Mouse (Mus musculus) layer of hippocampus, adult 9-10 months (tissue): Measurements from ENCODE around the gene Xrcc1.

Experiments
- DNase-seq: peaks from one replicate; pipeline ENCODE4 v3.0.0; 2022; ENCODE audit warnings: low spot score

Gene Xrcc1

DNA sequence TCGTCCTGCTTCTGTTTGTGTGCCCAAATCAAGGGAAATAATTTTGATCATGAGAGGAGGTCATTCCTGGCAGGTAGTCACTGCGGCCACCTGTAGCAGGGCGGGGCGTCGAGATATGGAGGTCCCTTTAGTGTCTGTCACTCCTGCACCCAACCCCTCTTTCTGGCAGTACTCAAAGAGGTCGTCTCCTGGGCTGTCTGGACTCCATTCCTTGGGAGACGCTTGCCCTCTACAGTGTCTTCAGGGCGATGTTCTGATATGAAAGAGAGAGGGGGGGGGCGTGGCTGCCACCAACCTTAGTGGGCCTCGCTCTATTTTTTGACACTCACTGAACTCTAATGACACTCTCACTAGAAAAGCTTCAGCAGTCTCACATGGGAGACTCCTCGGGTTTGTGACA is 16.5 kb upstream of the Xrcc1 start:
- DNase-seq: no peak

GRCm38 (mm10) chr7:24530062-24530931 is 15.8 kb upstream of the Xrcc1 start, which contains the start of gene Irgq:
Gene Irgq, plus strand, starts transcription at chr7:24530689.
- DNase-seq: peak; percentile 96

DNA sequence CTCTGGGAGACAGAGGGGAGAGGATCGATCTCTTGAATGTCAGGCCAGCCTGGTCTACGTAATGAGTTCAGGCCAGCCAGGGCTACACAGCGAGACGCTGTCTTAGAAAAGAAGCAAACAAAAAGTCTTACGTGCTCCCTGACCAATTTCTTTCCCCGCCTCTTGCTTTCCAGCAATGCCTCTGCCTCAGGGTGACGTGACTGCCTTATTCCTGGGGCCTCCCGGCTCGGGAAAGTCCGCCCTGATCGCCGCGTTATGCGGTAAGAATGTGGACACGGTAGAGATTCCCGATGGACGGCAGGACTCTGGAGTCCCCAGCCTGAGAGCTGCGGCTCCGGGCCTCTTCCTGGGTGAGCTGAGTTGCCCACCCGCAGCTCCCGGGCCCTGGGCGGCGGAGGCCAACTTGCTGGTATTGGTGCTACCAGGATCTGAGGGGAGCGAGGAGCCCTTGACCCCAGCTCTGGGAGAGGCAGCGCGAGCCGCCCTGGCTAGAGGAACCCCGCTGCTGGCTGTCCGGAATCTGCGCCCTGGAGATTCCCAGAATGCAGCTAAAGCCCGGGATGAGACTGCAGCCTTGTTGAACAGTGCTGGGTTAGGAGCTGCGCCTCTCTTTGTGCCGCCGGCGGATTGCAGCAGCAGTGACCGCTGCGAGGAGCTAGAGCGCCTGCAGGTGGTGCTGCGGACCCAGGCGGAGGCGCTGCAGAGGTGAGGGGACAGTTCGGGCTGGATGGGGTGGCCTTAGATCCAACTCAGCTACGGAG is 14.7 kb upstream of the Xrcc1 start:
- no peak for DNase-seq

DNA sequence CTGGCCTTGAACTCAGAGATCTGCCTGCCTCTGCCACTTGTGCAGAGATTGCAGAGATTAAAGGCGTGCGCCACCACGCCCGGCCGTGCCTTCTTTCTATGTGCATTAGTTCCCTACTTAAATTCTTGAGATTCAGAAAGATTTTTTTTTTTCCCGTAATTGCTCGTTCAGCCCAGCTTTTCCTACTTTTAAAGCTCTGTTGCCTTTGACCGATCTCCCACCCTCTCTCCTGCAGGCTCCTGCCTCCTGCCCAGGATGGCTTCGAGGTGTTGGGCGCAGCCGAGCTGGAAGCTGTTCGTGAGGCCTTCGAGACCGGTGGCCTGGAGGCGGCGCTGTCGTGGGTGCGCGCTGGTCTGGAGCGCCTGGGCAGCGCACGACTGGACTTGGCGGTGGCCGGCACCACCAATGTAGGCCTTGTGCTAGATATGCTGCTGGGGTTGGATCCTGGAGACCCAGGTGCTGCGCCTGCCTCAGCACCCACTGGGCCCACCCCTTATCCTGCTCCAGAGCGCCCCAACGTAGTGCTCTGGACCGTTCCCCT is 13.0 kb upstream of the Xrcc1 start:
- no peak for DNase-seq

GRCm38 (mm10) chr7:24533806-24534205 is 12.3 kb upstream of the Xrcc1 start:
- DNase-seq: no peak

DNA sequence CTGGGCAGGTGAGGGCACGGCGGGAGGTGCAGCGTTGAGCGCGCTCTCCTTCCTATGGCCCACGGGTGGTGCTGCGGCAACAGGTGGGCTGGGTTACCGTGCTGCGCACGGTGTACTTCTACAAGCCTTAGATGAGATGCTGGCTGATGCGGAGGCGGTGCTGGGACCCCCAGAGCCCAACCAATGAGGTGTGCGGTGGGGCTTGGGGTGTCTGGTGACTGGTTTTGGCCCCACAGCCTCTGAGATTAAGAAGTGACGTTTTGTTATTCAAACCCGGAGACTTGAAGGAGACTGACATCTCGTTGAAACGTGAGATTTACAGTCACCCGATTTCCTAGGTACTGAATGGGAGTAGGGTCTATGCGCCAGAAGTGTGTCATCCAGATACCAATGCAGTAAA is 11.8 kb upstream of the Xrcc1 start:
- no peak for DNase-seq

- DNase-seq: no peak
Observed at GRCm38 (mm10) chr7:24537081-24537480, 9.0 kb upstream of the Xrcc1 start.

DNA sequence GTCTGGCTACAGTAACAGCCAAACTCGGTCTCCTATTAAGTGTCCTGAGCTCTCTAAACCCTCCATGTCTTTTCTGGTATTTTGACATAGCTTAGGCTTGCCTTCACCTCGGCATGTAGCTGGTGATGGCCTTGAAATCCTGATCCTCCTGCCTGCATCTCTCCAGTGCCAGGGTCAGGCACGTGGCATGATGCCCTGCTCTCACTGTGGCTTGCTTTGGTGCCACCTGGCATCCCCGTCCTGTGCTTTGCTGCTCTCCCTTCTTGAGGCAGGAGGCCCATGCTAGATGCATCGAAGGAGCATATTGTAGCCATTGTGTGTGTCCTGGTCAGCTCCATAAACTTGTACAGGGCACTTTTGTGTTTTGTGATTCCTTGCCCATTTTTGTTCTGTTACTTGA is 8.5 kb upstream of the Xrcc1 start:
- DNase-seq: no peak

DNA sequence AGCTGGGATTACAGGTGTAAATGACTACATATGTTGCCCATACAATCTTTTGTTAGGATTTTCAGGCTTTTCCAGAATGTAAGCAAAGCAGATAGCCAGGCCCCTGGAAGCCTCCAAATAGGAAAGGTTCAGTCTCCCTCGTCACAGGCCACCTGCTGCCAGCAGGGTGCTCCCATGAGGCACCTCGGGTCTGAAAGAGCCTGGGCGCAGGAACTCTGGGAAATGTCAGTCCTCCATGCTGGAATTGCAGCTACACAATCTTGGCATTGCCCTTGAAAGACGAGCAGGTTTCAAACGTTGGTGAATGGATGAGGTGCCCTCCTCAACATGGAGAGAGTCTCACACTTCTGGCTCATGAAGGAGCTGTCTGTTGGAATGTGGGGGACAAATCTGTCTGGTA is 7.9 kb upstream of the Xrcc1 start:
- no peak for DNase-seq

- no peak for DNase-seq
Observed at GRCm38 (mm10) chr7:24538701-24539100, 7.4 kb upstream of the Xrcc1 start.

- no peak for DNase-seq
Observed at GRCm38 (mm10) chr7:24539686-24540085, 6.4 kb upstream of the Xrcc1 start.

- no peak for DNase-seq
Observed at GRCm38 (mm10) chr7:24544506-24544905, 1.6 kb upstream of the Xrcc1 start.

GRCm38 (mm10) chr7:24546634-24547389 is 723 bp downstream of the Xrcc1 start:
- peak; percentile 96 for DNase-seq

- DNase-seq: no peak
Observed at GRCm38 (mm10) chr7:24547534-24548036, 1.5 kb downstream of the Xrcc1 start.

GRCm38 (mm10) chr7:24551985-24552759 is 6.1 kb downstream of the Xrcc1 start:
- no peak for DNase-seq

DNA sequence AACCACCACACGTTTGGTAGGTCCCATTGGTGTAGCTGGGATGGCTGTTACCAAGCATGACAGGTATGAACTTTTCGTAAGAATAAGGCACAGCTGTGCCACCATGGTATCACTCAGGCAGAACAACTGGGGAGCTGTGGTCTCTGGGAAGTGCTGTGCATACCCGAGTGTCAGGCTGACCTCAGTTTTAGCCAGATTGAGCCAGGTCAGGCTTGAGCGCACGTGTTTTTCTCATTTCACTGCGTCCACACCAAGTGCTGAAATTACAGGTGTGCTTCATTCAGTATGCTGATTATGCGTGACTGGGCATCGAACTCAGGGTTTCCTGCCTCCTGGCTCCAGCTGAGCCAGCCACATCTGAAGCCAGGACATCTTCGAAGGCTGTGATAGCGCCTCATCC is 9.7 kb downstream of the Xrcc1 start:
- no peak for DNase-seq

DNA sequence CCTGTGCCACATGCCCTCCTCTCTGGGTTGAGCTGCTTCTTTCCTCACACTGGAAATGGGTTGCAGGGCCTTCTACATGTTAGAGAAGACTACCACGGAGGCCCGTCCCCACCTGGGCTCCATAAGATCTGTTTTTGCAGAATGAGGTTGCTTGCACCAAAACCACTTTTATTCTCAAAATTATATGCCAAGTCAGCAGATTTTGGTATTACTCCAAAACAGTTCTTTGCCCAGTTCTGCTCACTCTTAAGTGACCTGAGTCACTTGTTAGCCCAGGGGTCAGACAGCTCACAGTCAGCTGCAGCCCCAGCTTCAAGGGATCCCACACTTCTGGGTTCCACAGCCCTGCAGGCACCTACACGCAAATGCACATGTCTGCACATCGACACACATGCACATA is 15.4 kb downstream of the Xrcc1 start:
- DNase-seq: no peak

DNA sequence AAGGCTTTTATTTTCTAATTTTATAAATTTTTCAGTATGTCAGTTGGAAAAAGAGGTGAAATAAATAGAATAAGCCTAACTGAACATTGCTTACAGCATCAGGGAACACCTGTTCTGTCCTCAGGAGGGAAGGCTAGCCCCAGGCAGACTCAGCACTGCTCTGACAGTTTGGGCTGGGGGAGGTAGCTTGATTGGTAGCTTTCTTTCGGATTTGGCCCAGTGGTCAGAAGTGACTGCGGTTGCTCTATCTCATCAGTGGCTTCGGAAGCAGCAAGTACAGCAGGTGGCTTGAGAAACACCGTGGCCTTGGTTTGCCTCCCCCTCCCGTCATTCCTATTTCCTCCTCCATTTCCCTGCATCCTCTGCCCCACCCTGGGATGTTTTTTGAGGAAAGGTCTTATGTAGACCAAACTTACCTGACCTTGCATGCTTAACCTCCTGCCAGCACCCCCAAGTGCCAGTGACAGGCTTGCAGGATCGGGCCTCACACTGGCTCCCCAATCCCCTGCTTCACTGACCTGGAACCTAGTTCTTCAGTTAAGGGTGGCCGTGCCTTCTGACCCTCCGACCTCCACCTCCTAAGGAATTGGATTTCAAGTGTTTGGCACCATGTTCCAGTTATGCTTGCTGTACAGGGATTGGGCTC is 17.2 kb downstream of the Xrcc1 start:
- DNase-seq: no peak

- DNase-seq: no peak
Observed at GRCm38 (mm10) chr7:24563837-24564206, 17.7 kb downstream of the Xrcc1 start.

DNA sequence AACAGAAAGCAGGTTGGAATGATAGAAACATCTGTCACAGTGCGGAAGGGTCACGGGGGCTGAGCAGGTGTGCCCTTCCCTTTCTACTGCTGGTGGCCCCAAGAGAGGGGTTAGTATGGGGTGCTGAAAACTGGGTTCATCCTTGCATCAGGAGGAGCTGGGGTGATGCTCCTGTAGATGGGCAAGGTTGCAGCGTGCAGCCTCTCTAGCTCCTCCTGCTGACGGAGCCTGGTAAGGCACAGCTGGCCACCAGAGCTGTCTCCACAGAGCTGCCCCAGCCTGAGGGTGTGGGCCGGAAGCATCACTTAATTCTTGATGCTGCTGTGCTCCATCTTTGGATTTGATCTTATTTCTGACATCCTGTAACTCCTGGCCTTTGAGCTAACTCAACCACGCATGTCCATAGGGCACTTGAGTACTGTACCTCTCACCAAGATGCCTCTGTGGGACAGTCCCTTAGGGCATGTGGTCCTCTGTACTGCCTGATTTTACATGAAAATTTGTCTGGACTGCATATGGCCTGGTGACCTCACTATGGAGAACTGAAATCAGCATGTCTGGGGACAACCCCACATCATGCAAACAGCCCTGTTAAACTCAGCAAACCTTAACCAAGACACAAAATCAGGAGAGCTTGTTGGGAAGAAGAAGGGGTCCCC is 18.6 kb downstream of the Xrcc1 start:
- DNase-seq: no peak
